Mouse (Mus musculus) retina, adult 2 months (tissue): ENCODE data around the gene Tmem86a.

Experiments
- DNase-seq: peaks from one replicate; pipeline ENCODE4 v3.0.0-alpha.2; 2012; ENCODE audit warnings: low read depth, low spot score

Tmem86a gene

DNA sequence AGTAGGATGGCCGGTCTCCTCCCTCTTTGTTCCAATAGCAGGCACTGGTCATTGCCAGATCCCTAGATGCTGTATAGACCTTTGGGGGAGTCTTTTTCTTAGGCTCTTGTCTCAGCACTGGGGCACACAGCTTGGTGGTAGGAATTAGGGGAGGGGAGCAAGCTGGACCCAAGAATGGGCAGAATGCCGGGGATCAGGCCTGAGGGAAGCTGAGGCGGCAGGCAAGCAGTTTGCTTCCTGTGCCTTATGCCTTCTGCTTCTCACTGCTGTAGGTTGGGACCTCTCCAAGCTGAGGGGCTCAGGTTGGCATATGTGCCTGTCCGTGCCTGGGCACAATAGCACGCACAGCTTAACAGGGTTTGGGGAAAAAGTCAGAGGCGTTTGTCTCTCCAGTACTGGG, 25.8 kb downstream of the Tmem86a start:
- no peak for DNase-seq

GRCm38 (mm10) chr7:47076729-47077128, 26.3 kb downstream of the Tmem86a start:
- DNase-seq, result no peak

DNA sequence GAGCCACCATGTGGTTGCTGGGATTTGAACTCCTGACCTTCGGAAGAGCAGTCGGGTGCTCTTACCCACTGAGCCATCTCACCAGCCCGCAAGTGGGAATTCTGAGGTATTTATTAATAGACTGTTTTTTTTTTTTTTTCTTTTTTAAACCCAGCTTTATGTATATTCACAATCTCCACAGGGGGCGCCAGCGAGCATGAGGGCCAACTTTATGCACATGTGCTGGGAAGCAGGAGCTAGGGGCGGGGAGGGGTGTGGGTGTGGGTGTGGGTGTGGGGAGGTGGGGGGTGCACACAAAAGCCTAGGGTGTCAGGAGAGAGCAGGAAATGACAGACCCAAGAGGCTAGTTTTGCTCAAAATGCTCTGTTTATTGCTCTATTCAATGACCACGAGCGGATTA, 27.1 kb downstream of the Tmem86a start:
- no peak for DNase-seq

DNA sequence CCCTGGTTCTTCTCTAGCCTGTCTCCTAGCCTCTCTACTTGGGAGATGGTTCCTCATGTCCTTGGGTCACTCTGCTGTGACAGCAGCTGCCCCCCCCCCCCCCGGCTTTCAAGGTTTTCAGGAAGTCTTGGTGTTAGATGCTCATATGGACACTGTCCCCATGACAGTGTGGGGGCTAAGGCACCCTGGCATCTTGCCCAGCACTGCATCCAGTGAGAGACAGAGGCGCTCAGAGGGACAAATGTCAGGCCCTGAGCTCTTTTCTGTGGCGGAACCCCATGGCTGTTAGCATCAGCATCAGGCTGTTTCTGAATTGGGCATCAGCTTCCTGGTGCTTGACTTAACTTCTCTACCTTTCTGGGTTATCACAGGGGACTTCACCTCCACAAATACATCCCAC, 30.5 kb downstream of the Tmem86a start:
- DNase-seq, result no peak

DNA sequence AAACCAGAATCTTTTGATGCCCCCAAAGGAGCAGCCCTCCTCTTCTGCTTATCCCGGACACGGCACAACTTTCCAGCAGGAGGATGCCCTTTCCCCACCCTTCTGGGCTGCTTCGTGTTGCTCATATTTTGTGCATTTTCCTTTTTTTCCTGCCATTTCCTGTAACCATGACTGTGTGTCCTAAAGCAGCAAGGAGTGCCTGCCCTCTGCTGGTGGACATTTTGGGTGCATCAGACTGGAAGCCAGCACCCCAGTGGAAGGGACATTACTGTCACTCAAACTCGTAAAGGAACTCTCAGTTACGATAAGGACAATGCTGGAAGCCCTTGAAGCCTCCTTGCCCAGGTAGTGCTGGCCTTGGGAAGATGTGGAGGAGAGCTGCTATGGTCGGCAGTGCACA, 30.9 kb downstream of the Tmem86a start:
- DNase-seq, result peak; percentile 15

GRCm38 (mm10) chr7:47085075-47085474, 34.7 kb downstream of the Tmem86a start:
- DNase-seq, result no peak

DNA sequence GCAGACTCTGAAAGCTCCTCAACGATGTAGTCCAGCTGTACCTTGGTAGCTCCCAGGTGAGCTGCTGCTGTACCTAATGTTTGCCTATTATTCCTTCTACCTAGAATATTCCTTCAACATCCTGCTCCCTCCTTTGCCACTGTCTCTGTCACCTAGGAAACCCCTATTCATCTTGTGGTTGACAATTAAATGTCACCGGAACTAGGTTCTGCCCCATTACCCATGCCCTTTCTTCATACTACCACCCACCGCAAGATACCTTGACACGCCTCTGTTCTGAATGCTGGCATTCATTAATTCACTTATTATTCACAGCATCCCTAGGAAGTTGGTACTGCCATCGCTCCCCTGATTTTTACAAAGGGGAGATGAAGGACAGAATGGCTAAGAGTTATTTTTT, 43.5 kb downstream of the Tmem86a start:
- DNase-seq, result no peak

GRCm38 (mm10) chr7:47094969-47095368, 44.6 kb downstream of the Tmem86a start:
- DNase-seq, result no peak

GRCm38 (mm10) chr7:47098044-47098443, 47.6 kb downstream of the Tmem86a start:
- no peak for DNase-seq

DNA sequence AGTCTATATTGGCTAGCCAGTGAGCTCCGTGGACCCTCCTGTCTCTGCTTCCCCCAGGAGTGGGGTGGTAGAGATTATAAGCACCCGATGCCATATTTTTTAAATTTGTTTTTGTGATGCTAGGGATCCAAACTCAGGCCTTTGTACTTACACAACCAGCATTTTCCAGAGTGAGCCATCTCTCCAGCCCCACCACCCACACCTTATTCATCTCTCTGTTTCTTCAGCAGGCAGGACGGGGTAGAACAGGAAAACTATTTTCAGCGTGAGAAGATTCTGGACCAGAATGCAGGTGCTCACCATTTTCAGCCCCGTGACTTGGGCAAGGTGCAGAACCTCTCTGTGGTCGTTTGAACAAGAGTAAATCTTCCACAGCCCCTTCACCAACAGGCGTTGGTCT, 48.9 kb downstream of the Tmem86a start:
- no peak for DNase-seq

GRCm38 (mm10) chr7:47100615-47101014, 50.2 kb downstream of the Tmem86a start:
- DNase-seq, result no peak

DNA sequence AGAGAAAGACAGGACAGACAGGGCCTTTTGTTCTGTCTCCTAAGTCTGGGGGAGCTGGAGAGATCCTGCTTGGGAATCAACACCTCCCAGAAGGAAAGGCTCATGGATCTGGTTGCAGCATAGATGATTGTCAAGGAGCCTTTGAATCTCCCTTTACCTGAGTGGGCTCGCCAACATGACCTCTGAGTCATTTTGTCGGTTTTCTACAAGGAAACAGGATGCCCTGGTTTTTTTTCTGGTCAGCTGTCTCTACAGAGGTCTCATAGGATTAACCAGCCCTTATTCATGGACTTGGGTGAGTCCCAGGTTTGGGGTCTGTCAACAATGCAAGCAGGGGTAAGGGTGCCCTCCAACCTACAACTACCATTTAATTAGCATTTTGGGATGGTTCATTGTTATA, 52.6 kb downstream of the Tmem86a start:
- DNase-seq, result no peak

DNA sequence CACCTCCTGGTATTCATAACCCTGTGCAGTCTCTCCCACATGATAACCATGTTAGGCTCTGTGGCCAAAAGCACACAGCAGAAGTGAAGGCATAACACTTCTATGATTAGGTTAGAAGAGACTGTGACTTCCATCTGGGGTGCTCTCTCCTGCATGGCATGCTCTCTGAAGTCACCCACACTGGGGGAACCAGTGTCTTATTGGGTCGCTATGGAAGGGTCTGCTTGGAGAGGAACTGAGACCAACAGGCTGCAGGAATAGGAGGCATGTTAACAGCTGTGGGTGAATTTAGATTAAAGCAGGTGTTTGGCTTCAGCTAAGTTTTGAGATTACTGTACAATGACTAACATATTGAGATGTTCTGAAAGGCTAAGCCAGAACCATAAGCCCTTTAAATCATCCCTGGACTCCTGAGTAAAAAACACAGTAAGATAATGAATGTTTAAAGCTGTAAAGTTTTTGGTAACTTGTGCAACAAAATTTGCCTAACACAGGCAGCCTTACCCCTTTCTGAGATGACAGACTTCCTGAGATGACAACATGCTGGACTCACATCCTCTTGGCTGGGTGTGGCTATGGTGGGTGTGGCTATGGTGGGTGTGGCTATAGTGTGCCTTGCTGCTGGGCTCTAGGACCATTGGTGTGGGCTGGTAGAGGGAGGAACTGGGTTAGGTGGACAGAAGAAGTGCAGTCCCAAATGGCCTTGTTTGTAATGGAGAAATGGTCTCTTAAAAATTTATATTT, 53.4 kb downstream of the Tmem86a start:
- no peak for DNase-seq
